Mouse (Mus musculus): ENCODE measurements around the gene Fubp3. TPM values are rescaled to one million over a fixed set of nuclear protein-coding genes. Genes with fewer than 3 reads are reported as not detected.

Gene Fubp3
- polyA plus RNA-seq, 1 experiment: 45.5 TPM

GRCm38 (mm10) chr2:31613781-31614180 is 41.3 kb downstream of the Fubp3 start:
- Histone ChIP-seq H3K36me3 (replicated peaks; ENCODE audit: low read length) (peaks cover 90% of the 10 kb centered on the region), H3K27me3 (replicated peaks) (no peaks in the 10 kb centered on the region), H3K4me3 (replicated peaks) (no peak overlapping the region), H3K4me1 (peaks cover 5% of the 10 kb centered on the region; the same call in 1 of the 2 replicates), H3K9me3 (no peaks in the 10 kb centered on the region)
- TF ChIP-seq GATA1 (IDR thresholded peaks at IDR 0.05; ENCODE audit: borderline replicate concordance, low read length) (no peak), FLI1 (IDR thresholded peaks at IDR 0.05; ENCODE audit: low read length) (no peak)

GRCm38 (mm10) chr2:31618484-31619161 is 46.2 kb downstream of the Fubp3 start:
- Histone ChIP-seq H3K4me1 (no peaks in the 10 kb centered on the region), H3K36me3 (replicated peaks; ENCODE audit: low read length) (peaks cover 42% of the 10 kb centered on the region), H3K4me3 (replicated peaks) (no peak overlapping the region), H3K27me3 (replicated peaks) (peaks cover 23% of the 10 kb centered on the region), H3K9me3 (peaks cover 12% of the 10 kb centered on the region)
- TF ChIP-seq GATA1 (IDR thresholded peaks at IDR 0.05; ENCODE audit: borderline replicate concordance, low read length): no peak
- TF ChIP-seq FLI1 (IDR thresholded peaks at IDR 0.05; ENCODE audit: low read length): no peak

- Histone ChIP-seq H3K36me3 (replicated peaks; ENCODE audit: low read length) (peaks cover 36% of the 10 kb centered on the region), H3K4me3 (replicated peaks) (no peak overlapping the region), H3K9me3 (peaks cover 17% of the 10 kb centered on the region), H3K4me1 (no peaks in the 10 kb centered on the region), H3K27me3 (replicated peaks) (peaks cover 28% of the 10 kb centered on the region)
- TF ChIP-seq FLI1 (IDR thresholded peaks at IDR 0.05; ENCODE audit: low read length): no peak
- TF ChIP-seq GATA1 (IDR thresholded peaks at IDR 0.05; ENCODE audit: borderline replicate concordance, low read length): no peak
Measured at GRCm38 (mm10) chr2:31619208-31619607, 46.8 kb downstream of the Fubp3 start.

- H3K4me1 ChIP-seq: peaks cover 22% of the 10 kb centered on the region
- H3K27me3 ChIP-seq (replicated peaks): peaks cover 89% of the 10 kb centered on the region
- TF ChIP-seq GATA1 (IDR thresholded peaks at IDR 0.05; ENCODE audit: borderline replicate concordance, low read length) (no peak), FLI1 (IDR thresholded peaks at IDR 0.05; ENCODE audit: low read length) (no peak)
- H3K4me3 ChIP-seq (replicated peaks): no peak overlapping the region
- H3K36me3 ChIP-seq (replicated peaks; ENCODE audit: low read length): no peaks in the 10 kb centered on the region
- no peaks in the 10 kb centered on the region for H3K9me3 ChIP-seq
Measured at GRCm38 (mm10) chr2:31633531-31633930, 61.1 kb downstream of the Fubp3 start.

- Histone ChIP-seq H3K4me3 (replicated peaks) (no peak overlapping the region), H3K9me3 (no peaks in the 10 kb centered on the region), H3K4me1 (peaks cover 31% of the 10 kb centered on the region), H3K27me3 (replicated peaks) (peaks cover 98% of the 10 kb centered on the region), H3K36me3 (replicated peaks; ENCODE audit: low read length) (no peaks in the 10 kb centered on the region)
- TF ChIP-seq GATA1 (IDR thresholded peaks at IDR 0.05; ENCODE audit: borderline replicate concordance, low read length): no peak
- no peak for TF ChIP-seq FLI1 (IDR thresholded peaks at IDR 0.05; ENCODE audit: low read length)
Measured at GRCm38 (mm10) chr2:31635281-31636137, 63.1 kb downstream of the Fubp3 start.

GRCm38 (mm10) chr2:31636138-31636741 is 63.8 kb downstream of the Fubp3 start:
- no peaks in the 10 kb centered on the region for H3K9me3 ChIP-seq
- TF ChIP-seq GATA1 (IDR thresholded peaks at IDR 0.05; ENCODE audit: borderline replicate concordance, low read length): no peak
- no peak for TF ChIP-seq FLI1 (IDR thresholded peaks at IDR 0.05; ENCODE audit: low read length)
- peaks cover 38% of the 10 kb centered on the region for H3K4me1 ChIP-seq
- H3K36me3 ChIP-seq (replicated peaks; ENCODE audit: low read length): no peaks in the 10 kb centered on the region
- H3K27me3 ChIP-seq (replicated peaks): peaks cover 99% of the 10 kb centered on the region
- no peak overlapping the region for H3K4me3 ChIP-seq (replicated peaks)

GRCm38 (mm10) chr2:31636742-31637141 is 64.3 kb downstream of the Fubp3 start:
- H3K27me3 ChIP-seq (replicated peaks): peaks cover 100% of the 10 kb centered on the region
- TF ChIP-seq FLI1 (IDR thresholded peaks at IDR 0.05; ENCODE audit: low read length) (no peak), GATA1 (IDR thresholded peaks at IDR 0.05; ENCODE audit: borderline replicate concordance, low read length) (no peak)

GRCm38 (mm10) chr2:31637311-31637710 is 64.9 kb downstream of the Fubp3 start:
- H3K36me3 ChIP-seq (replicated peaks; ENCODE audit: low read length): no peaks in the 10 kb centered on the region
- TF ChIP-seq FLI1 (IDR thresholded peaks at IDR 0.05; ENCODE audit: low read length) (no peak), GATA1 (IDR thresholded peaks at IDR 0.05; ENCODE audit: borderline replicate concordance, low read length) (no peak)
- no peak overlapping the region for H3K4me3 ChIP-seq (replicated peaks)
- H3K4me1 ChIP-seq: peaks cover 45% of the 10 kb centered on the region
- no peaks in the 10 kb centered on the region for H3K9me3 ChIP-seq
- H3K27me3 ChIP-seq (replicated peaks): peaks cover 100% of the 10 kb centered on the region

More at GRCm38 (mm10) chr2:31636742-31637141, 64.3 kb downstream of the Fubp3 start:
- Histone ChIP-seq H3K4me3 (replicated peaks) (no peak overlapping the region), H3K4me1 (peaks cover 41% of the 10 kb centered on the region), H3K36me3 (replicated peaks; ENCODE audit: low read length) (no peaks in the 10 kb centered on the region), H3K9me3 (no peaks in the 10 kb centered on the region)

- Histone ChIP-seq H3K9me3 (no peaks in the 10 kb centered on the region), H3K36me3 (replicated peaks; ENCODE audit: low read length) (no peaks in the 10 kb centered on the region), H3K27me3 (replicated peaks) (peaks cover 100% of the 10 kb centered on the region), H3K4me3 (replicated peaks) (no peak overlapping the region), H3K4me1 (peaks cover 45% of the 10 kb centered on the region)
- TF ChIP-seq GATA1 (IDR thresholded peaks at IDR 0.05; ENCODE audit: borderline replicate concordance, low read length): no peak
- no peak for TF ChIP-seq FLI1 (IDR thresholded peaks at IDR 0.05; ENCODE audit: low read length)
Measured at GRCm38 (mm10) chr2:31637807-31638206, 65.4 kb downstream of the Fubp3 start.
